Mouse (Mus musculus): Measurements from ENCODE around the gene Hpcal4.

Gene Hpcal4

DNA sequence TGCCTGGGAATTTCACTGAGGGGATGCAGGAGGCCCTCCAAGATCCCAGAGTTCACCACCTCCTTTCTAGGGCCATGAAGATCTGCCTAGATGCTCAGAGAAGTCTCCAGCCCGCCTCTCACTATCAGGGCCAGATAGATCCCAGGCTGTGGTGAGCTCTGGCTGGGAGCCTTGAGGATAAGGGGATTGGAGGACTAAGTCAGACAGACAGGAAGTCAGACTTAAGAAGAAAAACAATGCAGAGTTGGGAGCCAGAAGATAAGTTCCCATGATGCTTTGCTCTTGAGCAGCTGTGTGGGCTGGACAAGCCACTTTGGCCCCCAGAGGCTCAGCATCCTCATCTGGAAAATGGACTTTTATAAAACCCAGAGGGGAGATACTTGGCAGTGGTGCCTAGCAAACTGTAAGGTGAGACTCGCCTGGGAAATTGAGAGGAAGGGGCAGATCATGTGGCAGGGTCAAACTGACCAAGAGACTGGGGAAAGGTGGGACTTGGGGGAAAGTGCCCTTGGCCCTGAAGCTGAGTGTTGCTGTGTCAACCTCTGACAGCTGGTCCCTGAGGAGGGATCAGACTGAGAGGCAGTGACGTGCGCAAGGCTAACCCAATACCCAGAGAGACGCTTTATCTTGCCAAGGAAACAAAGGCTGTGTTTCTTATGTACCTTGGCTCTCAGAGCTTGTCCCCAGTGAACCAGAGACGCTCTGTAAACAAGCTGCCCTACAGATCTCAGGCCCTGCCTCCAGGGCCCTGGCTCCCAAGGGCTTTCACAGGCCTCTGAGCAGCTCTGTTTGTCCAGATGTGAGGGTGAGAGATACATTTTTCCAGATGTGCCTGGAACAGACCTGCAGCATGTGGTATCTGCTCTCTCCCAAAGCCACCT is 54.6 kb downstream of the Hpcal4 start:
- DNase-seq (ENCODE audit: low read depth, low spot score), result no peak

DNA sequence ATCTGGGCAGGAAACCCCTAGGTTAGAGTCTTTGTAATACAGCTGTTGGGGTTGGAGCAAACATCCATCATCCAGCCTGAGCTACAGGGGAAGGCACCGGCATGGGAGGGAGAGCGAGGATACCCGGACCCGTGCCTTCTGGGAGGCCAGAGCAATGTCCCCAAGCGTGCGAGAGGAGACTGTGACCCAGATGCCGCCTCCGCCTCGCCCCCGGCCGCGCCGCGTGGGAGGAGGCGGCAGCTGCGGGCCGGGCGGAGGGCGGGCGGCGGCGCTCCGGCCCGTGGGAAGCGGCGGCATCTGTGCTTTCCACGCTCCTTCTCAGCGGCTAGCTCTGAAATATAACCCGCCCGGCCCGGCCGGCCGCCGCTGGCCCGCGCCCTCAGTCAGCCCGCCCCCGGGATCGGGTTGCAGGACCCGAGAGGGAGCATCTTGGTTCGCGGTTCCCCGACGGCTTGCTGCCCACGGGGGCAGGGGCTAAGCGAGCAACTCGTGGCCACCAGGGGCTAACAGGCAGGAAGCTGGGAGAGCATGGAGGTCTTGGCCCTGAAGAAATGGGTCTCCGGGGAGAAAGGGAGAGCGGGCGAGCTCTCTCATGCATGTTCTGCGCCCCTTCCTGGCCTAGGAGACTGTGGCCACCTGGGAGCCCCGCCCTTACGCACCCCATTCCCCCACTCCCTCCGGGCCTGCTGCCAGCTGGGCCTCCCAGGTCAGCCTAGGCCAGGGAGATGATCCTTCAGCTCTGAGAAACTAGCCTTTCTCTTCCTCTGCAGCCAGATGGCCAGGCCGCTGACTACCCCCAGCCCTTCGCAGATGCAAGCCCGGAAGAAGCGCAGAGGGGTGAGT is 56.6 kb downstream of the Hpcal4 start:
- DNase-seq (ENCODE audit: low read depth, low spot score), result no peak

Data from ES-CJ7 (cell line).